Comparison of ENCODE assay signal across 7 mouse cellular contexts in genomic region chr15:78802776-78803391, GRCm38 (mm10). TPM values are rescaled to one million over a fixed set of nuclear protein-coding genes. Genes with fewer than 3 reads are reported as not detected.
DNase-seq lines count a peak whose midpoint lies in the region; ATAC-seq and TF ChIP-seq lines count a peak whose summit lies in the region.

Card10 (minus strand) TSS chr15:78803042.

- WGBS in lung, embryonic 14.5 days = 1% methylated on average over 70 of the region's 70 CpGs
- 1% methylated on average over 63 of the region's 70 CpGs for WGBS in neural tube, embryonic 15.5 days

- POLR2A ChIA-PET in Patski (lab: Charles Lee) = interaction anchor here (1.1 to 1.5 kb wide), 2 partner anchors 32 to 42 kb away, joined by 3 read pairs; no protein-coding TSS in a partner anchor

- no peaks in the 10 kb centered on the region for H3K36me3 ChIP-seq in lung, embryonic 14.5 days (ENCODE audit: insufficient read depth)
- no peaks in the 10 kb centered on the region for H3K36me3 ChIP-seq in neural tube, embryonic 15.5 days

- peak; percentile 34 for ATAC-seq in Patski
- ATAC-seq in lung, embryonic 14.5 days (ENCODE audit: insufficient read depth) = peak; percentile 72
- peak; percentile 60 for ATAC-seq in neural tube, embryonic 15.5 days (ENCODE audit: low FRiP score)

- in situ Hi-C loops in Patski (cut with MboI; ENCODE audit: low pct_unique_long_range_greater_than_20kb) = no loop called here

- H3K27me3 ChIP-seq in Patski = peaks cover 3% of the 10 kb centered on the region
- peaks cover 25% of the 10 kb centered on the region for H3K27me3 ChIP-seq in lung, embryonic 14.5 days (ENCODE audit: insufficient read depth, low read length)
- peaks cover 48% of the 10 kb centered on the region for H3K27me3 ChIP-seq in neural tube, embryonic 15.5 days (replicated peaks)

- H3K9ac ChIP-seq in lung, embryonic 14.5 days = peak within 1 kb of the TSS; percentile 64
- H3K9ac ChIP-seq in neural tube, embryonic 15.5 days (replicated peaks) = peak within 1 kb of the TSS; percentile 51

- peak within 1 kb of the TSS; percentile 93 for H3K4me2 ChIP-seq in lung, embryonic 14.5 days
- peak within 1 kb of the TSS; percentile 84 for H3K4me2 ChIP-seq in neural tube, embryonic 15.5 days

- no peaks in the 10 kb centered on the region for H3K9me3 ChIP-seq in lung, embryonic 14.5 days (ENCODE audit: low read depth, low read length)
- H3K9me3 ChIP-seq in neural tube, embryonic 15.5 days (replicated peaks) = no peaks in the 10 kb centered on the region

- CTCF ChIA-PET in Patski (lab: Charles Lee) = no interaction called here

- peak within 1 kb of the TSS; percentile 87 for H3K27ac ChIP-seq in brown adipose tissue, adult 24 weeks (replicated peaks; ENCODE audit: low read depth, low read length)
- peak within 1 kb of the TSS; percentile 63; the same call in 1 of the 2 replicates for H3K27ac ChIP-seq in lung, embryonic 14.5 days (ENCODE audit: low read depth)
- H3K27ac ChIP-seq in neural tube, embryonic 15.5 days (replicated peaks) = peak within 1 kb of the TSS; percentile 33

- no peak for DNase-seq in Patski (ENCODE audit: low read depth, low spot score)
- DNase-seq in heart, adult 8-10 months (ENCODE audit: low spot score) = peak; percentile 54
- peak; percentile 84 for DNase-seq in kidney, adult 18-20 months
- DNase-seq in lung, embryonic 14.5 days = peak; percentile 76
- no peak for DNase-seq in ovary, postnatal 14 days (ENCODE audit: low spot score)

- peak within 1 kb of the TSS; percentile 88 for H3K4me3 ChIP-seq in brown adipose tissue, adult 24 weeks (ENCODE audit: insufficient read depth, low read depth, low read length)
- peak within 1 kb of the TSS; percentile 62 for H3K4me3 ChIP-seq in lung, embryonic 14.5 days (ENCODE audit: low read depth, low read length)
- H3K4me3 ChIP-seq in neural tube, embryonic 15.5 days (replicated peaks) = peak within 1 kb of the TSS; percentile 52

- no peak for TF ChIP-seq CTCF in Patski (IDR thresholded peaks at IDR 0.05)
- no peak for TF ChIP-seq CTCF in lung, embryonic 14.5 days (IDR thresholded peaks at IDR 0.05; ENCODE audit: low read depth)

- peaks cover 14% of the 10 kb centered on the region for H3K4me1 ChIP-seq in brown adipose tissue, adult 24 weeks (ENCODE audit: control insufficient read depth, insufficient read depth, insufficient read length, low read length)
- 0 out of 2 replicates have a peak, but pooled peaks cover 8% of the 10 kb centered on the region for H3K4me1 ChIP-seq in lung, embryonic 14.5 days (ENCODE audit: insufficient read depth)
- peaks cover 34% of the 10 kb centered on the region for H3K4me1 ChIP-seq in neural tube, embryonic 15.5 days

RNA-seq across cellular contexts. Expression of gene Card10, which starts in this region (rescaled TPM):
- 22.6 TPM for polyA plus RNA-seq in Patski (2021)
- 3.9 and 4.8 TPM in 2 replicates for polyA plus RNA-seq in brown adipose tissue, adult 24 weeks (2012; ENCODE audit: insufficient read depth, insufficient read length, missing spikeins)
- total RNA-seq in heart, adult 8-10 months (2022) = 10 to 100 TPM; 14.3 to 16.1 (median 15.2) TPM
- 7.8 and 8.5 TPM in 2 replicates for polyA plus RNA-seq in lung, embryonic 14.5 days (2014; fragmentation: Nextera tagmentation; extraction: Ambion mirVana)
- 1.9 and 3.7 TPM in 2 replicates for polyA plus RNA-seq in neural tube, embryonic 15.5 days (2015; fragmentation: Nextera tagmentation; extraction: Ambion mirVana)

Comparison
In these comparisons a context has a peak if more than half of its experiments do, and no peak if none do; other contexts are left out.
1. DNase-seq: peak in heart, adult 8-10 months (single experiment), kidney, adult 18-20 months (single experiment) and lung, embryonic 14.5 days (single experiment); none in Patski (single experiment) and ovary, postnatal 14 days (single experiment).
2. H3K27ac ChIP-seq: peak in every context shown above with its lines; median percentile 87 in brown adipose tissue, adult 24 weeks; 63 in lung, embryonic 14.5 days; 33 in neural tube, embryonic 15.5 days.
3. Peak in every context shown above with its lines, with median percentiles within 50 percentile points of each other: ATAC-seq and H3K4me3 ChIP-seq.